Mouse (Mus musculus) ES-E14 (cell line): ENCODE measurements around the gene Gad1.

Experiments
- CHD2 ChIP-seq: IDR thresholded peaks from 2 replicates; pipeline ENCODE4 v1.6.1; 2014; ENCODE audit warnings: mild to moderate bottlenecking, low read depth, low read length, inconsistent platforms
- HCFC1 ChIP-seq: IDR thresholded peaks from 2 replicates; pipeline ENCODE4 v1.6.1; 2012; ENCODE audit warnings: low read length, inconsistent platforms, borderline replicate concordance; ENCODE audit not compliant: insufficient read depth
- ZNF384 ChIP-seq: IDR thresholded peaks from 2 replicates; pipeline ENCODE4 v1.6.1; 2012; ENCODE audit warnings: low read depth, low read length, inconsistent platforms

GRCm38 (mm10) chr2:70505896-70506295 lies 47.0 kb upstream of the Gad1 start:
- no peak for TF ChIP-seq ZNF384
- TF ChIP-seq CHD2, result no peak
- no peak for TF ChIP-seq HCFC1
